Mouse (Mus musculus) neutrophil, adult 5-6 weeks (primary cell): Measurements from ENCODE around the gene Hnrnpul2. TPM values are rescaled to one million over a fixed set of nuclear protein-coding genes. Genes with fewer than 3 reads are reported as not detected.

Experiments
- ATAC-seq: fragments of 151-379, 151-347 bp; 2 replicates; pipeline ENCODE4 v1.8.0; 2017; ENCODE audit warnings: mild to moderate bottlenecking, moderate TSS enrichment; ENCODE audit not compliant: insufficient number of reproducible peaks, poor library complexity, low FRiP score, severe bottlenecking; ENCODE audit errors: extremely low read depth
- total RNA-seq: library from RNA; stranded (forward); fragments of 200-1000 nt; gene quantifications from 2 replicates; pipeline ENCODE4 v1.2.3, GENCODE M21; 2017

Hnrnpul2 gene
- 110 and 115 TPM in 2 replicates for total RNA-seq

- ATAC-seq = peak; percentile 85
These were observed at the start of gene Hnrnpul2 for GRCm38 (mm10) chr19:8819596-8820423. Gene Hnrnpul2 (plus strand): TSS chr19:8820010.

GRCm38 (mm10) chr19:8770567-8771270, 49.1 kb upstream of the Hnrnpul2 start, which contains the start of gene Tmem223:
Gene Tmem223 (plus strand): TSS chr19:8770996.
- ATAC-seq = peak; percentile 62

- no peak for ATAC-seq
These were observed 46.8 kb upstream of the Hnrnpul2 start for GRCm38 (mm10) chr19:8772996-8773395.

GRCm38 (mm10) chr19:8773409-8773808, 46.4 kb upstream of the Hnrnpul2 start:
- no peak for ATAC-seq

- ATAC-seq = peak; percentile 91
These were observed 45.5 kb upstream of the Hnrnpul2 start, which contains the start of gene Tmem179b for GRCm38 (mm10) chr19:8774086-8774835. Gene Tmem179b (minus strand): TSS chr19:8774467.

- ATAC-seq = no peak
These were observed 44.8 kb upstream of the Hnrnpul2 start for GRCm38 (mm10) chr19:8774951-8775421.

- peak; percentile 98 for ATAC-seq
These were observed 33.6 kb upstream of the Hnrnpul2 start, which contains the start of gene Taf6l for GRCm38 (mm10) chr19:8786008-8786781. Gene Taf6l (minus strand): TSS chr19:8786417.

GRCm38 (mm10) chr19:8788521-8788920, 31.3 kb upstream of the Hnrnpul2 start:
- no peak for ATAC-seq

GRCm38 (mm10) chr19:8789171-8789570, 30.6 kb upstream of the Hnrnpul2 start:
- no peak for ATAC-seq

GRCm38 (mm10) chr19:8790171-8790570, 29.6 kb upstream of the Hnrnpul2 start:
- no peak for ATAC-seq

GRCm38 (mm10) chr19:8798264-8798946, 21.4 kb upstream of the Hnrnpul2 start, which contains the start of gene Polr2g:
Gene Polr2g (minus strand): TSS chr19:8798577.
- ATAC-seq = peak; percentile 63

GRCm38 (mm10) chr19:8798947-8799315, 20.9 kb upstream of the Hnrnpul2 start:
- no peak for ATAC-seq

GRCm38 (mm10) chr19:8802130-8802821, 17.5 kb upstream of the Hnrnpul2 start, which contains the start of gene Zbtb3:
Gene Zbtb3 (plus strand): TSS chr19:8802555.
- peak; percentile 92 for ATAC-seq

GRCm38 (mm10) chr19:8803204-8803780, 16.5 kb upstream of the Hnrnpul2 start:
- no peak for ATAC-seq

GRCm38 (mm10) chr19:8803879-8804660, 15.7 kb upstream of the Hnrnpul2 start:
- ATAC-seq = no peak

- no peak for ATAC-seq
These were observed 13.0 kb upstream of the Hnrnpul2 start for GRCm38 (mm10) chr19:8806810-8807209.
